ENCODE assay signal across 18 mouse cellular contexts in the genomic region with DNA sequence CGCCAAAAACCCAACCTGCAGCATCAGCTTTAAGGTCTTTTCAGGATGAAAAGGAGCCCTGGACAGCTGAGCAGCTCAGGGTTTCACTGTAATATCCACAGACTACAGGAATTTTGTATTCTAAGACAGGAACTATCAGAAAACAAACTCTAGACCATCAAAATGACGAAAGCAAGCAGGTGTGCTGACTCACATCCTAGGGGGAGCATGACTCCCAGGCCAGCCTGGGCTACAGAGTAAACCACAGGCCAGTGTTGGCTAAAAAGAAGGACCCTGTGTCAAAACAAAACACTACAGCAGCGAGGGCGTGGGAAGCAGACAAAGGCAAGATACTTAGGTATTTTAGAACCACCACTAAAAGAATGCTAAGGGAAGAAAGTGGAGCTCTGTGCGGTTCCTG. TPM values are rescaled to one million over a fixed set of nuclear protein-coding genes. Genes with fewer than 3 reads are reported as not detected.
A peak's percentile ranks its signal among the peaks of the same experiment; 100 is the strongest.
DNase-seq lines count a peak whose midpoint lies in the region; ATAC-seq and TF ChIP-seq lines count a peak whose summit lies in the region.
"Had no signal": no experiment of that assay in that cellular context is flagged by ENCODE, and none has a peak within 500 bp of the region (broad histone marks: within the 10 kb centered on the region; RNA-seq: fewer than 3 reads in every experiment).

No protein-coding gene starts in this region.

- H3K79me2 ChIP-seq in myocyte (ENCODE audit: control insufficient read depth, insufficient read depth): peaks cover 92% of the 10 kb centered on the region

- H3K9ac ChIP-seq in forebrain, embryonic 11.5 days (ENCODE audit: low read length): no peak overlapping the region
- no peak overlapping the region for H3K9ac ChIP-seq in forebrain, embryonic 16.5 days (replicated peaks; ENCODE audit: low read depth, low read length)
- H3K9ac ChIP-seq in forebrain, embryonic 12.5 days: no peak overlapping the region
- H3K9ac ChIP-seq: embryonic facial prominence, embryonic 12.5 days; heart, embryonic 12.5 days; hindbrain, embryonic 14.5 days; intestine, embryonic 15.5 days had no signal

- no peak overlapping the region for H3K4me2 ChIP-seq in forebrain, embryonic 11.5 days (ENCODE audit: low read depth, low read length, severe bottlenecking)
- no peak overlapping the region for H3K4me2 ChIP-seq in forebrain, embryonic 16.5 days (ENCODE audit: low read length)
- no peak overlapping the region for H3K4me2 ChIP-seq in forebrain, embryonic 12.5 days
- peak overlapping the region; percentile 62 for H3K4me2 ChIP-seq in myocyte (ENCODE audit: low read depth)
- H3K4me2 ChIP-seq: embryonic facial prominence, embryonic 12.5 days; heart, embryonic 12.5 days; hindbrain, embryonic 14.5 days; intestine, embryonic 15.5 days had no signal

- no peak overlapping the region for H3K4me3 ChIP-seq in forebrain, embryonic 11.5 days (ENCODE audit: low read depth, low read length)
- no peak overlapping the region for H3K4me3 ChIP-seq in forebrain, embryonic 16.5 days (replicated peaks; ENCODE audit: low read length)
- no peak overlapping the region for H3K4me3 ChIP-seq in forebrain, embryonic 12.5 days (replicated peaks)
- no peak overlapping the region for H3K4me3 ChIP-seq in myocyte
- H3K4me3 ChIP-seq: embryonic facial prominence, embryonic 12.5 days; heart, adult 2 months; heart, embryonic 12.5 days; hindbrain, embryonic 10.5 days; intestine, embryonic 15.5 days had no signal

- H3ac ChIP-seq in myocyte (ENCODE audit: control insufficient read depth, insufficient read length): no peak overlapping the region

- no peaks in the 10 kb centered on the region for H3K27me3 ChIP-seq in forebrain, embryonic 11.5 days (ENCODE audit: control insufficient read depth, insufficient read depth, low read length)
- H3K27me3 ChIP-seq in forebrain, embryonic 16.5 days (replicated peaks; ENCODE audit: control insufficient read depth, insufficient read depth, low read length): no peaks in the 10 kb centered on the region
- no peaks in the 10 kb centered on the region for H3K27me3 ChIP-seq in forebrain, embryonic 12.5 days
- no peaks in the 10 kb centered on the region for H3K27me3 ChIP-seq in myocyte (ENCODE audit: control insufficient read depth, insufficient read depth, insufficient read length)
- H3K27me3 ChIP-seq: embryonic facial prominence, embryonic 12.5 days; heart, embryonic 12.5 days; intestine, embryonic 15.5 days had no signal

- peaks cover 12% of the 10 kb centered on the region for H3K4me1 ChIP-seq in forebrain, embryonic 11.5 days (replicated peaks; ENCODE audit: control insufficient read depth, insufficient read depth, low read length)
- peaks cover 28% of the 10 kb centered on the region for H3K4me1 ChIP-seq in forebrain, embryonic 16.5 days (replicated peaks; ENCODE audit: control insufficient read depth, insufficient read depth, low read length)
- peaks cover 55% of the 10 kb centered on the region for H3K4me1 ChIP-seq in forebrain, embryonic 12.5 days

- WGBS in forebrain, embryonic 11.5 days: 92% methylated on average over 5 of the region's 5 CpGs
- WGBS in forebrain, embryonic 16.5 days: 86% methylated on average over 5 of the region's 5 CpGs
- WGBS in forebrain, embryonic 12.5 days: 86% methylated on average over 5 of the region's 5 CpGs

- H3K36me3 ChIP-seq in forebrain, embryonic 11.5 days (ENCODE audit: control insufficient read depth, insufficient read depth, low read length): no peaks in the 10 kb centered on the region
- H3K36me3 ChIP-seq in forebrain, embryonic 16.5 days (ENCODE audit: control insufficient read depth, insufficient read depth): no peaks in the 10 kb centered on the region
- peaks cover 5% of the 10 kb centered on the region for H3K36me3 ChIP-seq in forebrain, embryonic 12.5 days (replicated peaks)
- no peaks in the 10 kb centered on the region for H3K36me3 ChIP-seq in myocyte (ENCODE audit: control insufficient read depth, insufficient read depth)
- H3K36me3 ChIP-seq: embryonic facial prominence, embryonic 12.5 days; heart, embryonic 12.5 days; intestine, embryonic 15.5 days had no signal

- no peak for ATAC-seq in forebrain, embryonic 11.5 days (replicated peaks; ENCODE audit: low FRiP score)
- ATAC-seq in forebrain, embryonic 16.5 days: no peak
- no peak for ATAC-seq in forebrain, embryonic 12.5 days (ENCODE audit: low FRiP score)
- ATAC-seq: intestine, embryonic 15.5 days had no signal

- H3K9me3 ChIP-seq in forebrain, embryonic 11.5 days (ENCODE audit: control insufficient read depth, low read length): no peaks in the 10 kb centered on the region
- no peaks in the 10 kb centered on the region for H3K9me3 ChIP-seq in forebrain, embryonic 16.5 days (ENCODE audit: control insufficient read depth, low read length)
- 0 out of 2 replicates have a peak, but pooled peaks cover 3% of the 10 kb centered on the region for H3K9me3 ChIP-seq in forebrain, embryonic 12.5 days
- H3K9me3 ChIP-seq: embryonic facial prominence, embryonic 12.5 days; G1E; heart, embryonic 12.5 days; hindbrain, embryonic 10.5 days; intestine, embryonic 15.5 days had no signal

- DNase-seq in forebrain, embryonic 11.5 days (ENCODE audit: low spot score): no peak
- DNase-seq in 416B (ENCODE audit: low read depth): peak; percentile 54
- DNase-seq in testis, postnatal 10 days (ENCODE audit: low spot score): no peak
- no peak for DNase-seq in ovary, postnatal 36 days (ENCODE audit: low spot score)
- DNase-seq: adrenal gland, adult 8-10 months; adrenal gland, postnatal 36 days; cerebellum, adult 2 months; cerebellum, postnatal 10 days; heart, adult 2 months had no signal

- TF ChIP-seq POLR2A in myocyte (IDR thresholded peaks at IDR 0.05; ENCODE audit: insufficient read length, low read depth): no peak

- peak overlapping the region; percentile 69; the same call in 1 of the 2 replicates for H3K27ac ChIP-seq in forebrain, embryonic 11.5 days (ENCODE audit: low read depth, low read length)
- H3K27ac ChIP-seq in forebrain, embryonic 16.5 days (ENCODE audit: low read length): no peak overlapping the region
- H3K27ac ChIP-seq in forebrain, embryonic 12.5 days: peak overlapping the region; percentile 8; the same call in 1 of the 2 replicates
- H3K27ac ChIP-seq: embryonic facial prominence, embryonic 12.5 days; heart, adult 2 months; hindbrain, embryonic 10.5 days; hindbrain, embryonic 14.5 days; intestine, embryonic 15.5 days had no signal

TF ChIP-seq in myocyte, 11 proteins besides CTCF, POLR2A, EP300 and RAD21:
- TF ChIP-seq SRF (IDR thresholded peaks at IDR 0.05; ENCODE audit: control insufficient read depth, insufficient read length, low read depth) (no peak), POLR2AphosphoS2 (IDR thresholded peaks at IDR 0.05; ENCODE audit: insufficient read length, low read depth) (no peak), MYOG (IDR thresholded peaks at IDR 0.05; ENCODE audit: control insufficient read depth in 1 of 3, insufficient read depth in 1 of 3, insufficient read length in 2 of 3, low read depth in 2 of 3) (peak in 1 of 3 experiments; percentile 36), E2F4 (IDR thresholded peaks at IDR 0.05; ENCODE audit: insufficient read depth) (no peak), MAX (IDR thresholded peaks at IDR 0.05; ENCODE audit: low read depth) (no peak), TCF3 (IDR thresholded peaks at IDR 0.05; ENCODE audit: insufficient read length, low read depth) (peak; percentile 9), TCF12 (IDR thresholded peaks at IDR 0.05; ENCODE audit: insufficient read depth, poor library complexity, severe bottlenecking) (peak; percentile 65), REST (IDR thresholded peaks at IDR 0.05; ENCODE audit: insufficient read depth, insufficient read length) (no peak), USF1 (IDR thresholded peaks at IDR 0.05; ENCODE audit: low read depth) (no peak), MYOD1 (IDR thresholded peaks at IDR 0.05; ENCODE audit: control insufficient read depth in 1 of 3, insufficient read length in 2 of 3, low read depth in 2 of 3) (peak; percentile 30 to 93 (median 91)), CEBPB (IDR thresholded peaks at IDR 0.05; ENCODE audit: insufficient read depth, poor library complexity, severe bottlenecking) (no peak)

RNA-seq across cellular contexts. Expression of a gene that starts 23.1 kb away (rescaled TPM):
- polyA plus RNA-seq in forebrain, embryonic 11.5 days (2014; fragmentation: Nextera tagmentation; extraction: Ambion mirVana): 56.9 and 61.2 TPM in 2 replicates
- 40.2 and 40.9 TPM in 2 replicates for polyA plus RNA-seq in forebrain, embryonic 16.5 days (2015; fragmentation: Nextera tagmentation; extraction: Ambion mirVana)
- polyA plus RNA-seq in forebrain, embryonic 12.5 days (2016; fragmentation: Nextera tagmentation; extraction: Ambion mirVana): 55.8 and 59.7 TPM in 2 replicates
- 18.0 TPM for polyA plus RNA-seq in myocyte (2012; fragmentation: generic; extraction: Trizol)
